Mouse (Mus musculus) leukemia stem cell, adult 10-12 weeks (primary cell): Measurements from ENCODE around the gene Btbd35f27. TPM values are rescaled to one million over a fixed set of nuclear protein-coding genes. Genes with fewer than 3 reads are reported as not detected.

ENCODE experiments used
- polyA plus RNA-seq: library from polyadenylated mRNA; stranded (reverse); fragments of >175 nt; gene quantifications from 2 replicates; pipeline ENCODE4 v1.2.3, GENCODE M21; 2012; ENCODE audit warnings: low replicate concordance

Gene Btbd35f27
- not detected in 2 replicates for polyA plus RNA-seq

GRCm38 (mm10) chrX:4951835-4952234 is at the start of gene Btbd35f27:
Btbd35f27 (plus strand) TSS chrX:4952135.

Other genes starting within 250 kb of the Btbd35f27 start
- gene Btbd35f4, start 151.6 kb upstream of the Btbd35f27 start, polyA plus RNA-seq: not detected in 2 replicates